Mouse (Mus musculus) liver, postnatal 0 days (tissue): ENCODE data around the gene St3gal5. TPM values are rescaled to one million over a fixed set of nuclear protein-coding genes. Genes with fewer than 3 reads are reported as not detected.

ENCODE experiments used
- ATAC-seq: fragments of 200-750 bp; cut with Nextera tagmentation; 2 replicates; pipeline ENCODE4 v1.8.0; 2017; ENCODE audit warnings: mild to moderate bottlenecking, moderate library complexity
- DNase-seq: peaks from one replicate; pipeline ENCODE4 v3.0.0-alpha.2; 2016
- H3K27ac ChIP-seq: fragments of 300-500 bp; sonication (generic); 2 replicates; pipeline ENCODE4 v1.5.1; 2014; ENCODE audit warnings: antibody characterized with exemption, moderate library complexity, mild to moderate bottlenecking, low read depth
- H3K27me3 ChIP-seq: fragments of 300-500 bp; sonication (generic); 2 replicates; pipeline ENCODE4 v1.6.1; 2014; ENCODE audit warnings: low read length, control low read depth, mixed read lengths; ENCODE audit not compliant: insufficient read depth
- H3K36me3 ChIP-seq: fragments of 300-500 bp; sonication (generic); replicated peaks from 2 replicates; pipeline ENCODE4 v1.6.1; 2014; ENCODE audit warnings: mild to moderate bottlenecking, control low read depth, low read length, moderate library complexity, mixed read lengths; ENCODE audit not compliant: insufficient read depth
- H3K4me1 ChIP-seq: fragments of 300-500 bp; sonication (generic); 2 replicates; pipeline ENCODE4 v1.6.1; 2014; ENCODE audit warnings: antibody characterized with exemption, mild to moderate bottlenecking, control low read depth; ENCODE audit not compliant: insufficient read depth
- H3K4me2 ChIP-seq: fragments of 300-500 bp; sonication (generic); 2 replicates; pipeline ENCODE4 v1.6.1; 2014; ENCODE audit warnings: low read depth, mild to moderate bottlenecking, low read length, moderate library complexity, mixed read lengths
- H3K4me3 ChIP-seq: fragments of 300-500 bp; sonication (generic); 2 replicates; pipeline ENCODE4 v1.5.1; 2014; ENCODE audit warnings: low read depth, low read length
- H3K9ac ChIP-seq: fragments of 300-500 bp; sonication (generic); replicated peaks from 2 replicates; pipeline ENCODE4 v1.6.1; 2014; ENCODE audit warnings: mild to moderate bottlenecking, moderate library complexity
- H3K9me3 ChIP-seq: fragments of 300-500 bp; sonication (generic); 2 replicates; pipeline ENCODE4 v1.6.1; 2016; ENCODE audit warnings: mild to moderate bottlenecking, control low read depth, low read length, mixed read lengths
- CTCF ChIP-seq: sonication (generic); IDR thresholded peaks from 2 replicates; pipeline ENCODE4 v1.5.1; 2016; ENCODE audit warnings: antibody characterized with exemption, low read depth
- EP300 ChIP-seq: IDR thresholded peaks from 2 replicates; pipeline ENCODE4 v1.6.1; 2016; ENCODE audit warnings: antibody characterized with exemption, low read depth, mild to moderate bottlenecking
- WGBS: fragments of 180-500 bp; shearing (Covaris S2); extraction: QIAGEN DNeasy Blood & Tissue Kit; methylation state at CpG from one replicate; pipeline ENCODE4 v1.1.7; 2014; ENCODE audit not compliant: insufficient replicate concordance; 5-methylcytosine and 5-hydroxymethylcytosine counted together
- polyA plus RNA-seq: library from polyadenylated mRNA; unstranded; fragments of >200 nt; fragmentation: Nextera tagmentation; extraction: Ambion mirVana; gene quantifications from 2 replicates; pipeline ENCODE4 v1.2.1, GENCODE M21; 2015

The St3gal5 gene
- polyA plus RNA-seq, 1 experiment from 2014 or later, result 212 TPM

- Histone ChIP-seq H3K4me3 (peak overlapping the region; percentile 75), H3K36me3 (peaks cover 11% of the 10 kb centered on the region; the same call in 1 of the 2 replicates), H3K4me1 (peaks cover 59% of the 10 kb centered on the region), H3K4me2 (peak overlapping the region; percentile 83), H3K9me3 (no peaks in the 10 kb centered on the region), H3K9ac (peak overlapping the region; percentile 98), H3K27me3 (no peaks in the 10 kb centered on the region), H3K27ac (peak overlapping the region; percentile 96)
- WGBS, result 26% methylated on average over 2 of the region's 2 CpGs
- peak; percentile 61 for TF ChIP-seq CTCF
- TF ChIP-seq EP300, result no peak
- DNase-seq (no peak), ATAC-seq (no peak)
These were observed 1.3 kb downstream of the St3gal5 start for GRCm38 (mm10) chr6:72098691-72099090.

GRCm38 (mm10) chr6:72099281-72099680, 1.9 kb downstream of the St3gal5 start:
- ATAC-seq (peak; percentile 22), DNase-seq (no peak)
- no peaks in the 10 kb centered on the region for H3K9me3 ChIP-seq
- peak overlapping the region; percentile 75 for H3K4me3 ChIP-seq
- H3K4me1 ChIP-seq, result peaks cover 64% of the 10 kb centered on the region
- 48% methylated on average over 3 of the region's 3 CpGs for WGBS
- H3K9ac ChIP-seq, result peak overlapping the region; percentile 98
- H3K4me2 ChIP-seq, result peak overlapping the region; percentile 83
- peak overlapping the region; percentile 96 for H3K27ac ChIP-seq
- TF ChIP-seq EP300 (peak; percentile 87), CTCF (no peak)
- no peaks in the 10 kb centered on the region for H3K27me3 ChIP-seq
- peaks cover 15% of the 10 kb centered on the region; the same call in 1 of the 2 replicates for H3K36me3 ChIP-seq

- no peaks in the 10 kb centered on the region for H3K27me3 ChIP-seq
- no peak for TF ChIP-seq CTCF
- TF ChIP-seq EP300, result no peak
- DNase-seq (no peak), ATAC-seq (no peak)
- H3K4me1 ChIP-seq, result peaks cover 70% of the 10 kb centered on the region
- WGBS, result 71% methylated on average over 5 of the region's 5 CpGs
- H3K36me3 ChIP-seq, result peaks cover 15% of the 10 kb centered on the region; the same call in 1 of the 2 replicates
- peak overlapping the region; percentile 83 for H3K4me2 ChIP-seq
- peak overlapping the region; percentile 97 for H3K27ac ChIP-seq
- peak overlapping the region; percentile 75 for H3K4me3 ChIP-seq
- peak overlapping the region; percentile 98 for H3K9ac ChIP-seq
- no peaks in the 10 kb centered on the region for H3K9me3 ChIP-seq
These were observed 2.8 kb downstream of the St3gal5 start for GRCm38 (mm10) chr6:72100171-72100570.

GRCm38 (mm10) chr6:72100939-72101338, 3.5 kb downstream of the St3gal5 start:
- DNase-seq (no peak), ATAC-seq (no peak)
- Histone ChIP-seq H3K36me3 (peaks cover 20% of the 10 kb centered on the region), H3K9ac (peak overlapping the region; percentile 67), H3K4me3 (peak overlapping the region; percentile 44), H3K9me3 (no peaks in the 10 kb centered on the region), H3K27me3 (no peaks in the 10 kb centered on the region), H3K4me1 (peaks cover 70% of the 10 kb centered on the region), H3K4me2 (peak overlapping the region; percentile 83), H3K27ac (peak overlapping the region; percentile 97)
- TF ChIP-seq EP300, result no peak
- no peak for TF ChIP-seq CTCF
- WGBS, result 34% methylated on average over 8 of the region's 8 CpGs

- Histone ChIP-seq H3K27ac (peak overlapping the region; percentile 97), H3K36me3 (peaks cover 24% of the 10 kb centered on the region), H3K9ac (peak overlapping the region; percentile 67), H3K27me3 (no peaks in the 10 kb centered on the region), H3K4me1 (peaks cover 70% of the 10 kb centered on the region), H3K4me2 (peak overlapping the region; percentile 83), H3K4me3 (peak overlapping the region; percentile 44), H3K9me3 (no peaks in the 10 kb centered on the region)
- no peak for ATAC-seq
- no peak for TF ChIP-seq EP300
- no peak for TF ChIP-seq CTCF
- DNase-seq, result no peak
- 46% methylated on average over 4 of the region's 4 CpGs for WGBS
These were observed 4.0 kb downstream of the St3gal5 start for GRCm38 (mm10) chr6:72101386-72101785.

- Histone ChIP-seq H3K36me3 (peaks cover 26% of the 10 kb centered on the region), H3K27ac (peak overlapping the region; percentile 97), H3K9me3 (no peaks in the 10 kb centered on the region), H3K4me1 (peaks cover 68% of the 10 kb centered on the region), H3K27me3 (no peaks in the 10 kb centered on the region), H3K4me2 (peak overlapping the region; percentile 83), H3K4me3 (peak overlapping the region; percentile 44), H3K9ac (peak overlapping the region; percentile 67)
- WGBS, result 37% methylated on average over 5 of the region's 5 CpGs
- TF ChIP-seq CTCF (no peak), EP300 (peak; percentile 100)
- peak; percentile 28 for ATAC-seq
- peak; percentile 74 for DNase-seq
These were observed 4.7 kb downstream of the St3gal5 start for GRCm38 (mm10) chr6:72102066-72102465.

- DNase-seq (no peak), ATAC-seq (no peak)
- Histone ChIP-seq H3K4me1 (peaks cover 88% of the 10 kb centered on the region), H3K36me3 (peaks cover 29% of the 10 kb centered on the region), H3K9ac (peak overlapping the region; percentile 47), H3K9me3 (no peaks in the 10 kb centered on the region), H3K4me3 (peak overlapping the region; percentile 9), H3K27me3 (no peaks in the 10 kb centered on the region), H3K27ac (peak overlapping the region; percentile 67), H3K4me2 (peak overlapping the region; percentile 56)
- 27% methylated on average over 7 of the region's 7 CpGs for WGBS
- TF ChIP-seq EP300, result peak; percentile 83
- no peak for TF ChIP-seq CTCF
These were observed 7.1 kb downstream of the St3gal5 start for GRCm38 (mm10) chr6:72104534-72104933.
